Mouse (Mus musculus) kidney, embryonic 16.5 days (tissue): Measurements from ENCODE around the gene Chst11. TPM values are rescaled to one million over a fixed set of nuclear protein-coding genes. Genes with fewer than 3 reads are reported as not detected.

ENCODE experiments used
- ATAC-seq: fragments of 200-750 bp; cut with Nextera tagmentation; 2 replicates; pipeline ENCODE4 v1.8.0; 2017; ENCODE audit warnings: moderate TSS enrichment; ENCODE audit not compliant: low FRiP score, low TSS enrichment
- H3K27ac ChIP-seq: fragments of 300-500 bp; sonication (generic); 2 replicates; pipeline ENCODE4 v1.5.1; 2014; ENCODE audit warnings: low read length
- H3K27me3 ChIP-seq: fragments of 300-500 bp; sonication (generic); 2 replicates; pipeline ENCODE4 v1.6.1; 2014; ENCODE audit warnings: low read length, control low read depth, mixed read lengths; ENCODE audit not compliant: insufficient read depth
- H3K36me3 ChIP-seq: fragments of 300-500 bp; sonication (generic); 2 replicates; pipeline ENCODE4 v1.6.1; 2014; ENCODE audit warnings: low read length, control low read depth, mixed read lengths; ENCODE audit not compliant: insufficient read depth
- H3K4me1 ChIP-seq: fragments of 300-500 bp; sonication (generic); 2 replicates; pipeline ENCODE4 v1.6.1; 2014; ENCODE audit warnings: low read length, control low read depth, mixed read lengths; ENCODE audit not compliant: insufficient read depth
- H3K4me2 ChIP-seq: fragments of 300-500 bp; sonication (generic); replicated peaks from 2 replicates; pipeline ENCODE4 v1.6.1; 2014; ENCODE audit warnings: low read depth, low read length
- H3K4me3 ChIP-seq: fragments of 300-500 bp; sonication (generic); 2 replicates; pipeline ENCODE4 v1.5.1; 2014; ENCODE audit warnings: mild to moderate bottlenecking, low read length
- H3K9ac ChIP-seq: fragments of 300-500 bp; sonication (generic); replicated peaks from 2 replicates; pipeline ENCODE4 v1.6.1; 2014; ENCODE audit warnings: low read length
- H3K9me3 ChIP-seq: fragments of 300-500 bp; sonication (generic); 2 replicates; pipeline ENCODE4 v1.6.1; 2016; ENCODE audit warnings: low read length, control low read depth
- WGBS: fragments of 180-500 bp; shearing (Covaris S2); extraction: QIAGEN DNeasy Blood & Tissue Kit; methylation state at CpG from one replicate; pipeline ENCODE4 v1.1.7; 2014; 5-methylcytosine and 5-hydroxymethylcytosine counted together
- polyA plus RNA-seq: library from polyadenylated mRNA; unstranded; fragments of >200 nt; fragmentation: Nextera tagmentation; extraction: Ambion mirVana; gene quantifications from 2 replicates; pipeline ENCODE4 v1.2.1, GENCODE M21; 2015

Chst11 gene
- polyA plus RNA-seq, 1 experiment from 2014 or later = 5.2 TPM

DNA sequence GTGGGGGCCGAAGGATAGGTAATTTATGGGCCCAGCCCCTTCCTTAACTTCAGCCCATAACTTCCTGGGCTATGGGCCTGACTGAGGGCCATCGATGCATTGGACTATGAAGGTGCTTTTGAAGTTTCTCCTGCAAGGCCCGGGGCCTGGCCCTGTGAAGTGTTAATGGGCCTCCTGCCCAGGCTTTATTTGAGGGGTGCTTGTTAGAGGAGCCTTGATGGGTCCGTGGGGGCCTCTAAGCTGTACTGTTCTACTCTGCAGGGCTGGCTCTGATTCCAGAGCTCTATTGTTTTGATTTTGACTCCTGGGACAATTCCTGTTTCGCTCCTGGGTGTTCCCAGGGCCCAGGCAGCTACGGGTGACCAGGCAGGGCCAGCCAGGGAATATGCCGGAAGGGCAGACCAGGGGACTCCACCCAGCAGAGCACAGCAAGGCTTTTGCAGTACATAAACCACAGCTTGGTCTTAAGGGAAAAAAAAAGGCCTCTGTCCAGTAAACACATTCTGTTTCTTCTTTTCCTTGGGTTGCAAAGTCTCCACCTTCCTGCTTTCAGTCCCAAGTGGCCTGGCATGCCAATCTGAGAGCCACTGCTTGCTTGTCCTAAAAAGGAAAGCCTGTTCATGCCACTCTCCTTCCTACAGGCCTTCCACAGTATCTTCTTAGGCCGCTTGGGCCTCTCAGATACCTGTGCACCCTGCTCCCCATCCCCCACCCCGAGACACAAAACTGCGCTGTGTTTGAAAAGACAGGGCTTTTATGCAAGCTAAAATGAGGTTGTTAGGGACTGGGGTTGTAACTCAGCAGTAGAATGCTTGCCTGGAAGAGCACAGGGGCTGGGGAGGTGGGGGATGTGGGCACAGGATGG is 57.5 kb downstream of the Chst11 start:
- Histone ChIP-seq H3K4me1 (peaks cover 43% of the 10 kb centered on the region), H3K9me3 (no peaks in the 10 kb centered on the region), H3K4me2 (peak overlapping the region; percentile 7; the same call in 1 of the 2 replicates), H3K9ac (peak overlapping the region; percentile 29), H3K36me3 (no peaks in the 10 kb centered on the region), H3K27ac (peak overlapping the region; percentile 95), H3K27me3 (no peaks in the 10 kb centered on the region), H3K4me3 (no peak overlapping the region)
- ATAC-seq = peak; percentile 93
- WGBS = 10% methylated on average over 10 of the region's 10 CpGs

DNA sequence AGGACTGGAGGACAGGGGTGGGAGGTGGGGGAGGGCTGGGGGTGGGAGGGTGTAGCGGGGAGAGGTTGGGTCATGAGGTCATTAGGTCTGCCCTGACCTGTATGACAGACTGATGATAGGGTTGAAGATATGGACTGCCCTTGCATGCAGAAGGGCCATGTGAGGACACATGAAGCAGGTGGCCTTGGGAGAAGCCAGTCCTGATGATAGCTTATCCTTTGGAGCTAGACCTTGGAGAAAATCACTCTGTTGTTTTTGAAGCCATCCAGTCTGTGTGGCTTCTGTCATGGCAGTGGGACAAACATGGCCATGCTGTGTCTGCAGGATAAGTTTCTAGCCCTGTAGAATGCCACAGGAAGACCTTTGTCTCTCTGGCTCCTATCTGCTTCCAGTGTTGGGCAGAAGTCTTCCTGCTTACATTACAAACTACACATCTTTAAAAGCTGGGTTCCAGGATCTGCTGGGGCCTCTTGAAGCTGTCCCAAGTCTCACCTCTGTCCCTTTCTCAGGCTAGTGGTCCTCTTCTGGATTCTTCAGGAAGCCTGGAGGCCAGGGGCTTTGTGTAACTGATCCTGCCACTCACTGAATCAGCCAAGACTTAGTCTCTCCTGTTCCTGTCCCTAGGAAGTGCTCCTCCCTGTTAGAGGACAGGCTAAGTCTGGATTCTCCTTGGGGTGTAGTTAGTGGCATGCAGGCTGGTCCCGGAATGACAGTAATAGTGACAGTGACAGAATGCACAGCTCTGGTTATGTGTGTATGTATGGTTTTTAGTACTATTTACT is 58.4 kb downstream of the Chst11 start:
- WGBS = 48% methylated on average over 2 of the region's 2 CpGs
- peak overlapping the region; percentile 95 for H3K27ac ChIP-seq
- H3K9me3 ChIP-seq = no peaks in the 10 kb centered on the region
- H3K36me3 ChIP-seq = no peaks in the 10 kb centered on the region
- peaks cover 43% of the 10 kb centered on the region for H3K4me1 ChIP-seq
- 0 out of 2 replicates have a peak overlapping the region, but pooled peaks have one; percentile 29 for H3K9ac ChIP-seq
- no peak overlapping the region for H3K4me3 ChIP-seq
- no peak for ATAC-seq
- H3K27me3 ChIP-seq = no peaks in the 10 kb centered on the region
- no peak overlapping the region for H3K4me2 ChIP-seq

GRCm38 (mm10) chr10:83049174-83049780 is 64.0 kb downstream of the Chst11 start:
- H3K36me3 ChIP-seq = no peaks in the 10 kb centered on the region
- peaks cover 12% of the 10 kb centered on the region for H3K4me1 ChIP-seq
- no peaks in the 10 kb centered on the region for H3K9me3 ChIP-seq
- 60% methylated on average over 12 of the region's 12 CpGs for WGBS
- ATAC-seq = no peak
- H3K4me3 ChIP-seq = no peak overlapping the region
- no peak overlapping the region for H3K9ac ChIP-seq
- no peak overlapping the region for H3K4me2 ChIP-seq
- H3K27me3 ChIP-seq = no peaks in the 10 kb centered on the region
- no peak overlapping the region for H3K27ac ChIP-seq

DNA sequence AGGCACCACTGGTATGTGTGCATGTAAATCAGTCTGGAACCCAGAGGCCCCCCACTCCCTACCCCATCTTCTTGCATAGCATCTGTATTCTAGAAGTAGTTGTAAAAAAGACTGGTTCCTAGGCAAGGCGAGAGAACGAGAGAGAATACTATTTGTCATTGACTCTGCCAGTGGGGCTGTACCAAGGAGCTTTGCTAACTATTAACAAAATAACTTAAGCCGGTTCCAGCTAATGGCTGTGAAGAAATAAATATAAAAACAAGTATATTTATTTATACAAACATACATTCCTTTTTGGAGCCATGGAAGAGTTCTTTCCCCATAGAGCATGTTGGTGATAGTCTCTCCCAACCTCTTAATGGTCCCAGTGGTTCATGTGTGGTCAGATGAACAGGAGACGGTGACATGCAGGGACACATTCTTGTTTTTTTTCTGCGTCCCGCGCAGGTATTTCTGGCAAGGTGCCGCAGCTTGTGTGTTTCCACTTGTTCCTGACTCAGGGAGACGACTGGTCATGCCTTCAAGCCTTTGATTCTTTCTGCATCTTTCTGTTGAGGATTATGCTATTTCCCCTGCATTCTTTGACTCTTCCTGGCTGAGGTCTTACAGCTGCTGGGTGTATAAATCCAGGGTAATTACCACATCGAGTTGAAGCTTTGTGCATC is 68.7 kb downstream of the Chst11 start:
- H3K9me3 ChIP-seq = no peaks in the 10 kb centered on the region
- WGBS = 78% methylated on average over 10 of the region's 10 CpGs
- H3K4me2 ChIP-seq = no peak overlapping the region
- H3K36me3 ChIP-seq = no peaks in the 10 kb centered on the region
- no peaks in the 10 kb centered on the region for H3K27me3 ChIP-seq
- no peak for ATAC-seq
- no peak overlapping the region for H3K27ac ChIP-seq
- peaks cover 5% of the 10 kb centered on the region for H3K4me1 ChIP-seq
- H3K9ac ChIP-seq = no peak overlapping the region
- no peak overlapping the region for H3K4me3 ChIP-seq

GRCm38 (mm10) chr10:83056291-83056690 is 71.0 kb downstream of the Chst11 start:
- Histone ChIP-seq H3K4me3 (no peak overlapping the region), H3K36me3 (no peaks in the 10 kb centered on the region), H3K27me3 (no peaks in the 10 kb centered on the region), H3K4me2 (no peak overlapping the region), H3K4me1 (peaks cover 13% of the 10 kb centered on the region), H3K27ac (no peak overlapping the region), H3K9ac (no peak overlapping the region), H3K9me3 (no peaks in the 10 kb centered on the region)
- 77% methylated on average over 7 of the region's 7 CpGs for WGBS
- ATAC-seq = no peak

DNA sequence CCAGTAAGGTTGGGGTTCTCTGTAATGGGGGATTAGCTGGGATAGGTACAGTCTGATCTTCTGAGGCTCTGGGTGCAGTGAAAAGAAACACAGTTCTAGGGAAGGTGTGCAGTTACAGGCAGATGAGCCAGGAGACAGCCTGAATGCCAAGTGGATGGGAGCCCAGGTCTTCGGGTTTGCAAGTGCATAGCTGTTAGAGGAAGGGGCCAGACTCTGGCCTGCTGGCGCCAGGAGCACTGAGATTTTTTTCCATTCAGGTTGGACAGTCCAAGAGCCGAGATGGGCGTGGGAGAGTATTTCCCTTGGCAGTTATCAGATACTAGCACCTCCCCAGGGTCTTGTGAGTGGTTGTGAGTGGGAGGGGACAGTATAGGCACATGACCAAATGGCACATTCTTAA is 71.6 kb downstream of the Chst11 start:
- Histone ChIP-seq H3K27me3 (no peaks in the 10 kb centered on the region), H3K27ac (no peak overlapping the region), H3K9ac (no peak overlapping the region), H3K4me3 (no peak overlapping the region), H3K4me2 (no peak overlapping the region), H3K4me1 (peaks cover 13% of the 10 kb centered on the region), H3K36me3 (no peaks in the 10 kb centered on the region), H3K9me3 (no peaks in the 10 kb centered on the region)
- WGBS = 70% methylated on average over 4 of the region's 4 CpGs
- ATAC-seq = no peak

DNA sequence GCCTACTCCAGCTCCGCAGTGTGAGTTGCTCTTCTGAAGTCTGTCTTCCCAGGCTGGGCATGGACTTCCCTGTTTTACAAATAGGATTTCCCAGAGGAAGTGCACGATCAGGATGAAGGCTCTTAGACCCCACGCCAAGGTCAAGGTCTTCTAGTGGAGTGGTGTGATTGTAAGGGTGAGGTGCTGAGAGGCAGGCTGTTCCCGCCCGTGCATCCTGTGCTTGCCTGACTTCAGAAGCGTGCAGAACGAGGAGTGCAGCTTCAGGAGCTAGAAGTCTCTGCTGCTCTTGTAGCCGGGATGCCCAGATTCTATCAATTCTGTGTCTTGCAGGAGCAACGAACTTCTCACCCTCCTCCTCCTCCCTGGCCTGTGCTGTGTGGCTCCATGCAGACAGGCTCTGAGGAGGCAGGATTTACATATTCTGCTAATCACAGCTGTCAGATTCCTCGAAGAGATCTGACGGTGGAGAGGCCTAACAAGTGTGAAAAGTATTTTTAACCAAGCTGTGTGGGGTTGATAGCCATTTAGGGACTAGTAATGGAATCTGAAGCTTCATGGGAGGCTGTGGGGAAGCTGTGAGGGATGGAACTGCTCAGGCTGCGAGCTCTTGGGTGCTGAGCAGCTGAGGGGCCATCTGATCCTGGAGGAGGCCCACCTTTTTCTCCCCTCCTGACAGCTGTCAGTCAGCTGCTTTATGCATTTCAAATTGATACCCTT is 74.9 kb downstream of the Chst11 start:
- WGBS = 28% methylated on average over 12 of the region's 12 CpGs

DNA sequence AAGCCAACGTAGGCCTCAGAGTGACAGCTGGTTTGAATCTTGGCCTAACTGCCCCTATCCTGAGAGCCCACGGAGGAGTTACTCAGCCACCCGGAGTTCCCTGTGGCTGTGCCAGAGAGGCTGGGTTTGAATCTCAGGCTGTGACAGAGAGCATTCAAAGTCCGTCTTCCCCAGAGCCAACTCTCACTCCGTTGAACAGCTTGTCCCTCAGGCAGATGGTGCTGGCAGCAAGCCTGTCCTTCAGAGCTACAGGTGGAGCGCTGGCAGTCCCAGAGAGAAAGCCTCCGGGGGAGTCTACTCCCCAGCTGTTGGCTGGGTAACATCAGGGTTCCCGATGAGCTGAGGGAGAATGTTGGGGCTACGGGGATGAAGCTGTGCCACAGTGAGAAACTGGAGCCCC is 77.0 kb downstream of the Chst11 start:
- no peaks in the 10 kb centered on the region for H3K27me3 ChIP-seq
- no peak overlapping the region for H3K9ac ChIP-seq
- no peak overlapping the region for H3K27ac ChIP-seq
- H3K9me3 ChIP-seq = no peaks in the 10 kb centered on the region
- H3K4me1 ChIP-seq = peaks cover 13% of the 10 kb centered on the region
- H3K4me2 ChIP-seq = no peak overlapping the region
- no peak for ATAC-seq
- no peaks in the 10 kb centered on the region for H3K36me3 ChIP-seq
- no peak overlapping the region for H3K4me3 ChIP-seq
- 67% methylated on average over 9 of the region's 9 CpGs for WGBS

More for the DNA sequence above, 74.9 kb downstream of the Chst11 start:
- no peaks in the 10 kb centered on the region for H3K36me3 ChIP-seq
- H3K4me3 ChIP-seq = no peak overlapping the region
- 0 out of 2 replicates have a peak overlapping the region, but pooled peaks have one; percentile 8 for H3K9ac ChIP-seq
- H3K4me1 ChIP-seq = peaks cover 13% of the 10 kb centered on the region
- no peak overlapping the region for H3K27ac ChIP-seq
- H3K9me3 ChIP-seq = no peaks in the 10 kb centered on the region
- no peak overlapping the region for H3K4me2 ChIP-seq
- no peaks in the 10 kb centered on the region for H3K27me3 ChIP-seq
- ATAC-seq = no peak

DNA sequence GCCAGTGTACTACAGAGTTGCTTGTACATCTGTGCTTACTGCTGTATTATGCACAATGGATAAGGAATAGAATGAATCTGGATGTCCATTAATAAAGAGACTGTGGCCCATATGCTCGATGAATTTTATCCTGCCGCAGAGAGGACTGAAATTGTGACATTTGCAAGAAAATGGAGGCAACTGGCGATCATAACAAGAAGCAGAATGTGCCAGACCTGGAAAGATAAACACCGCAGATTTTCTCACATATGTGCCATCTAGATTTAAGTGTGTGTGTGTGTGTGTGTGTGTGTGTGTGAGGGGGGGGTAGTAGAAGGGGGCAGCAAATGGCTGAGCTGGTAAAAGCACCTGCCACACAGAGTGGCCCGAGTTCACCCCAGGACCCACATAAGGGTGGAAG is 79.5 kb downstream of the Chst11 start:
- peaks cover 25% of the 10 kb centered on the region for H3K4me1 ChIP-seq
- H3K4me2 ChIP-seq = no peak overlapping the region
- H3K9me3 ChIP-seq = no peaks in the 10 kb centered on the region
- H3K4me3 ChIP-seq = no peak overlapping the region
- no peak overlapping the region for H3K27ac ChIP-seq
- no peak overlapping the region for H3K9ac ChIP-seq
- H3K36me3 ChIP-seq = no peaks in the 10 kb centered on the region
- no peak for ATAC-seq
- 93% methylated on average over 5 of the region's 5 CpGs for WGBS
- no peaks in the 10 kb centered on the region for H3K27me3 ChIP-seq
